Comparison of ENCODE assay signal across 8 mouse cellular contexts in genomic region chr13:21407969-21408804, GRCm38 (mm10). TPM values are rescaled to one million over a fixed set of nuclear protein-coding genes. Genes with fewer than 3 reads are reported as not detected.
A peak's percentile ranks its signal among the peaks of the same experiment; 100 is the strongest.
DNase-seq lines count a peak whose midpoint lies in the region; ATAC-seq lines count a peak whose summit lies in the region.

No protein-coding gene starts in this region.

- H3K36me3 ChIP-seq in embryonic facial prominence, embryonic 11.5 days (replicated peaks; ENCODE audit: control insufficient read depth, insufficient read depth, low read depth, low read length), result no peaks in the 10 kb centered on the region
- H3K36me3 ChIP-seq in intestine, embryonic 16.5 days (ENCODE audit: control insufficient read depth, insufficient read depth, low read length), result no peaks in the 10 kb centered on the region

- peak; percentile 90 for ATAC-seq in embryonic facial prominence, embryonic 11.5 days (replicated peaks; ENCODE audit: insufficient number of reproducible peaks, low FRiP score, low TSS enrichment, low read depth)
- peak; percentile 96 for ATAC-seq in intestine, embryonic 16.5 days

- intact Hi-C loops in left cerebral cortex, postnatal 25 days (cut with DNase I), result loop anchor here (2.0 to 5.0 kb wide), 2 partner anchors 33 to 69 kb away; partner anchors contain the start of genes Gm10065, Pgbd1 and Zkscan4

- peak; percentile 75 for DNase-seq in adrenal gland, postnatal 25 days
- DNase-seq in embryonic facial prominence, embryonic 11.5 days (ENCODE audit: low spot score), result peak; percentile 93
- peak; percentile 66 for DNase-seq in gonadal fat pad, adult 2 months (ENCODE audit: low read depth)
- DNase-seq in left cerebral cortex, postnatal 25 days (ENCODE audit: low spot score in 2 of 2), result peak; percentile 87 to 97
- peak; percentile 81 for DNase-seq in mesoderm, embryonic 11.5 days (ENCODE audit: low read depth, low spot score)
- DNase-seq in right cerebral cortex, postnatal 25 days, result peak; percentile 89
- peak; percentile 62 to 87 for DNase-seq in urinary bladder, postnatal 36 days (ENCODE audit: low spot score in 2 of 2)

- 3% methylated on average over 27 of the region's 27 CpGs for WGBS in embryonic facial prominence, embryonic 11.5 days
- 3% methylated on average over 27 of the region's 27 CpGs for WGBS in intestine, embryonic 16.5 days

- H3K4me3 ChIP-seq in embryonic facial prominence, embryonic 11.5 days (ENCODE audit: low read depth, low read length), result peak overlapping the region; percentile 40
- peak overlapping the region; percentile 54 for H3K4me3 ChIP-seq in intestine, embryonic 16.5 days (ENCODE audit: low read length)

- H3K27ac ChIP-seq in embryonic facial prominence, embryonic 11.5 days (replicated peaks; ENCODE audit: low read depth, low read length), result no peak overlapping the region
- peak overlapping the region; percentile 70 for H3K27ac ChIP-seq in intestine, embryonic 16.5 days (ENCODE audit: low read length)

- H3K9me3 ChIP-seq in embryonic facial prominence, embryonic 11.5 days (replicated peaks; ENCODE audit: control insufficient read depth, low read length), result no peaks in the 10 kb centered on the region
- H3K9me3 ChIP-seq in intestine, embryonic 16.5 days (ENCODE audit: control insufficient read depth, low read length), result no peaks in the 10 kb centered on the region

- no peaks in the 10 kb centered on the region for H3K4me1 ChIP-seq in embryonic facial prominence, embryonic 11.5 days (ENCODE audit: control insufficient read depth, insufficient read depth, low read length)
- H3K4me1 ChIP-seq in intestine, embryonic 16.5 days (ENCODE audit: control insufficient read depth, insufficient read depth, low read length), result no peaks in the 10 kb centered on the region

- peak overlapping the region; percentile 63 for H3K4me2 ChIP-seq in embryonic facial prominence, embryonic 11.5 days (ENCODE audit: low read depth, low read length)
- peak overlapping the region; percentile 82 for H3K4me2 ChIP-seq in intestine, embryonic 16.5 days (ENCODE audit: low read depth, low read length)

- peak overlapping the region; percentile 67 for H3K9ac ChIP-seq in embryonic facial prominence, embryonic 11.5 days (replicated peaks; ENCODE audit: low read length)
- H3K9ac ChIP-seq in intestine, embryonic 16.5 days (ENCODE audit: low read depth, low read length), result peak overlapping the region; percentile 78

- no peaks in the 10 kb centered on the region for H3K27me3 ChIP-seq in embryonic facial prominence, embryonic 11.5 days (ENCODE audit: control insufficient read depth, insufficient read depth, low read length)
- H3K27me3 ChIP-seq in intestine, embryonic 16.5 days (replicated peaks; ENCODE audit: control insufficient read depth, insufficient read depth, low read length), result no peaks in the 10 kb centered on the region

RNA-seq across cellular contexts. Expression of gene Zkscan3, which starts 5.6 kb away (rescaled TPM):
- 79.0 and 81.0 TPM in 2 replicates for total RNA-seq in adrenal gland, postnatal 25 days (2021)
- polyA plus RNA-seq in embryonic facial prominence, embryonic 11.5 days (2014; fragmentation: Nextera tagmentation; extraction: Ambion mirVana), result 84.9 and 89.5 TPM in 2 replicates
- 24.0 and 29.1 TPM in 2 replicates for polyA plus RNA-seq in gonadal fat pad, adult 2 months (2012; rRNA removed)
- polyA plus RNA-seq in intestine, embryonic 16.5 days (2015; fragmentation: Nextera tagmentation; extraction: Ambion mirVana), result 61.7 and 64.5 TPM in 2 replicates
- 10 to 100 TPM; 37.2 to 44.5 TPM for total RNA-seq in left cerebral cortex, postnatal 25 days (2021)

RNA-seq across cellular contexts. Expression of gene Pgbd1, which starts 32.7 kb away (rescaled TPM):
- 0.48 and 1.1 TPM in 2 replicates for total RNA-seq in adrenal gland, postnatal 25 days (2021)
- 5.6 and 6.2 TPM in 2 replicates for polyA plus RNA-seq in embryonic facial prominence, embryonic 11.5 days (2014; fragmentation: Nextera tagmentation; extraction: Ambion mirVana)
- 0.81 and 1.2 TPM in 2 replicates for polyA plus RNA-seq in gonadal fat pad, adult 2 months (2012; rRNA removed)
- polyA plus RNA-seq in intestine, embryonic 16.5 days (2015; fragmentation: Nextera tagmentation; extraction: Ambion mirVana), result 2.4 TPM in 2 replicates
- 1 to 10 TPM; 1.5 to 1.7 TPM for total RNA-seq in left cerebral cortex, postnatal 25 days (2021)

RNA-seq across cellular contexts. Expression of gene Zscan26, which starts 45.3 kb away (rescaled TPM):
- total RNA-seq in adrenal gland, postnatal 25 days (2021), result 43.4 and 44.2 TPM in 2 replicates
- 17.9 and 19.3 TPM in 2 replicates for polyA plus RNA-seq in embryonic facial prominence, embryonic 11.5 days (2014; fragmentation: Nextera tagmentation; extraction: Ambion mirVana)
- polyA plus RNA-seq in gonadal fat pad, adult 2 months (2012; rRNA removed), result 22.6 and 23.8 TPM in 2 replicates
- polyA plus RNA-seq in intestine, embryonic 16.5 days (2015; fragmentation: Nextera tagmentation; extraction: Ambion mirVana), result 22.3 and 23.6 TPM in 2 replicates
- total RNA-seq in left cerebral cortex, postnatal 25 days (2021), result 10 to 100 TPM; 48.3 to 51.3 TPM

RNA-seq across cellular contexts. Expression of gene Zscan12, which starts 45.6 kb away (rescaled TPM):
- 9.8 and 13.3 TPM in 2 replicates for total RNA-seq in adrenal gland, postnatal 25 days (2021)
- polyA plus RNA-seq in embryonic facial prominence, embryonic 11.5 days (2014; fragmentation: Nextera tagmentation; extraction: Ambion mirVana), result 20.5 and 21.5 TPM in 2 replicates
- polyA plus RNA-seq in gonadal fat pad, adult 2 months (2012; rRNA removed), result 1.9 and 2.3 TPM in 2 replicates
- polyA plus RNA-seq in intestine, embryonic 16.5 days (2015; fragmentation: Nextera tagmentation; extraction: Ambion mirVana), result 6.6 and 7.9 TPM in 2 replicates
- 1 to 10 TPM; 7.5 to 7.9 TPM for total RNA-seq in left cerebral cortex, postnatal 25 days (2021)
